Mouse (Mus musculus) c-Kit-positive CD71-positive TER-119-negative erythroid progenitor cells, embryonic 14.5 days (primary cell): ENCODE results near the gene Tmem145.
"Not testable (repeated sequence)": the region's sequence is repeated elsewhere in the genome, so short reads cannot be mapped to it uniquely, and the experiment has no call there.

Experiments used
- DNase-seq: peaks from one replicate; pipeline ENCODE4 v3.0.0-alpha.2; 2013; ENCODE audit warnings: low read depth

Tmem145 gene

DNA sequence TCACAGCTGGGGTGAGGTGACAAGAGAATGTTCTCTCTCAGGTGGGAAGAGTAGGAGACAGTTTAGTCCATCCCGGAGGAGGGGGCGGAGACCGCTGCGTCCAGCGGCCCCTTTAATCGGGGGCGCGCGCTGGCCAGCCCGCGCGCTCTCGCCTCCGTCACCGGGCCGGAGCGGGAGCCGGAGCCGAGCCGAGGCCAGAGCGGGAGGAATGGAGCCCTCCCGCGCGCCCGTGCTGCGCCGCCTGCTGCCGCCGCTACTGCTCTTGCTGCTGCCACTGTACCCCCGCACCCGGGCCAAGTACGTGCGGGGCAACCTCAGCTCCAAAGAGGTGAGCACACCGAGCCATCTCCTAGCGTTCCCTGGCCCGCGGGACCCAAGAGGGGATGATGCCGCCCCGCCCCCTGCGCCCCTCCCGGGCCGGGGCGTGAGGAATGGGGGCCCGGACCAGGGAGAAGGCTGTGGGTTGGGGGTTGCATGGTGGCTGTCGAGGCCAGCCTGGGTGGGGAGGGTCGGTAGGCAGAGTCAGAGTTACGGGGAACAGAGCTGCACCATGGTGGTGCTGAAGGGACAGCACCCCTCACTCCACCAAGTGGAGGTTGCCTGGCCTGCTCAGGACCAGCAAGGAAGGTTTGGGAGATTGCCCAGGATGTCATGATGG, at the start of gene Tmem145:
Gene Tmem145, plus strand, starts transcription at position 151 of the 658 bp plus-strand sequence.
- no peak for DNase-seq

- no peak for DNase-seq
Observed at GRCm38 (mm10) chr7:25261896-25262295, 44.0 kb upstream of the Tmem145 start.

DNA sequence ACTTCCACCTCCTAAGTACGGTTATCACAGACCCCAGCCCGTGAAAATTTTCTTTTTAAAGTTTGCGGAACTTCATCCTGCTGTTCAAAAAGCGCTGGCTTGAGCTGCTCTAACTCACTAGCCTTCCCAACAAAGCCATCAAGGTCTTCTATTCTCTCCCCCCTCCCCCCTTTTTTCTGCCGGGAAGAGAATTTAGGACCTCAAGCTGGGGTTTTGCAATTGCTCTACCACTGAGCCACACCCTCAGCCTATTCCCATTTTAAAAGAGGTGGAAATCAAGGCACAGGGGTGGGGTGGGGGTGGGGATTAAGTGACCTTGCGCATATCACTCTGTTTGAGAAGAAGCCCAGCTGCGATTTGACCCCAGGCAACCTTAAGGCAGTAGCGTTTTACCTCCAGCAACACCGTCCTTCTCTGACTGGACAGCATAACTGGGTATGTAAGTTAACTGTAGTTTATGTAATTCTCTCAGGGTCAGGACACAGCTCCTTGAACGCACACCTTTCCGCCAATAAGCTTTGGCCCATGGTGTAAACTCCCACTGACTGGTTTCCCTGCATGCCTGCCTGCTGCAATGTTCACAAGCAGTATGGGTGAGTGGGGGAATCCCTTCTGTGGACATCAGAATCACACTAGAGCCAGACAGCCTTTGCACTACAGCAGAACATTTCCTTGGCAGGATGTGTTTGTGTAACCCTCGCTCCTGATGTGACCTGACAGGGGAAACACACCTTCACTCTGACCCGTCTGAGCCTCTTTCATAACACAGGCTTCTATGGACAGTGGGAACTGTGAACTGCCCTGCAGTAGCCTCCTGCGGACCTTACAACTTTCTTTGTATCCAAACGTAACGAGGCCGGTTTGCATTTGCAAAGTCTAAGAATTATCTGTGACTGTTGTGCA, 41.7 kb upstream of the Tmem145 start:
- no peak for DNase-seq

GRCm38 (mm10) chr7:25265743-25266142, 40.2 kb upstream of the Tmem145 start:
- DNase-seq, result not testable (repeated sequence)

- DNase-seq, result no peak
Observed at GRCm38 (mm10) chr7:25266180-25266962, 39.5 kb upstream of the Tmem145 start.

- peak; percentile 99 for DNase-seq
Observed at GRCm38 (mm10) chr7:25267301-25267750, 38.6 kb upstream of the Tmem145 start, which contains the start of gene Cic. Gene Cic, plus strand, starts transcription at chr7:25267704.

- DNase-seq, result peak; percentile 99
Observed at GRCm38 (mm10) chr7:25267751-25268463, 38.0 kb upstream of the Tmem145 start.

DNA sequence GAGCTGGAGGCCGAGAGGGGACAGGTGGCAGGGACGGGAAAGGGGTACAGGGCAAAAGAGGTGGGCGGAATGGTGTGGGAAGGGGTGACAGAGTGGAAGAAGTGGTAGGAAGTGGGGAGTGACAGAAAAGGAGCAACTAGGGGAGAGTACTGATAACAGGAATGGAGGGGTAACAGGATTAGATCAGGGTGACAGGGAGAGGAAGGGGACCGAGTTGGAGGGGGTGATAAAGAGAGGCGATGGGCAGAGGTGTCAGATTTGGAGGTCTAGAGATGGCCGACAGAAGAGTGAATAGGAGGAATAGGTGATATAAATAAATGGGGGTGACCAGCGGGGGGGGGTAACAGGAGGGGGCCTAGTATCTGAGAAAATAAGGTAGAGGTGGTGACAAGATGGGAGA, 37.3 kb upstream of the Tmem145 start:
- no peak for DNase-seq

- no peak for DNase-seq
Observed at GRCm38 (mm10) chr7:25269029-25269428, 36.9 kb upstream of the Tmem145 start.

DNA sequence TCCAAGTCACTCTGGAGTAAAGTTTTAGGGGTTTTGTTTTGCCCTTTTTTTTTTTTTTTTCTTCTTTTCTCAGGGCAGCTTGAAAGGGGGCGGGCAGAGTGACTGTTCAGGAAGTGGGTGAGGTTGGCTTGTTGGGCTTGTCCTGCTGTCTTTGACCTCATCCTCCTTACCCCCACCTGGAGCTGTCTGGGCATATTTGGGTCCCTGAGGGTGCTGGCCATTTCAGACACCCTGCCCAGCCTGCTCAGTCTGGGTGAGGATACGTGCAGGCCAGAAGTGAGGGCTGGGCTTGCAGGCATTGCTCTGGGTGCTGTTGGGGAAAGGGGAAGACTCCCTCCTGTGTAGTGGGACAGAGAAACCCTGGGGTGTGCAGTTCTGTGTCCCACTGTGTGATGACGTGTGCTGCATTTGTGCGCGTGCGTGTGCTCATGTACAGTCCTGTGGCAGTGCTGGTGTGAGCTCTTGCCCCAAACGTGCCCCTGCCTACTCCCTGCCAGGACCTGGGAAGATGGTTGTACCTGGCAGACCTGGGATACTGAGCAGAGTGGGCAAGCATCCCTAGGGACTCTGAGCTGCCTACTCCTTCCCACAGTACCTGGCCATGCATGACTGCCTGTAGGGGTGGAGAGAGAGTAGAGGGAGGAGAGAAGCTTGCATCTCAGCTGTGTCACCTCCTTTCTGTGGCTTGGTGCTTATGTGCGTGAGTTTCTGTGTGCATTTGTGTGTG, 36.2 kb upstream of the Tmem145 start:
- no peak for DNase-seq

DNA sequence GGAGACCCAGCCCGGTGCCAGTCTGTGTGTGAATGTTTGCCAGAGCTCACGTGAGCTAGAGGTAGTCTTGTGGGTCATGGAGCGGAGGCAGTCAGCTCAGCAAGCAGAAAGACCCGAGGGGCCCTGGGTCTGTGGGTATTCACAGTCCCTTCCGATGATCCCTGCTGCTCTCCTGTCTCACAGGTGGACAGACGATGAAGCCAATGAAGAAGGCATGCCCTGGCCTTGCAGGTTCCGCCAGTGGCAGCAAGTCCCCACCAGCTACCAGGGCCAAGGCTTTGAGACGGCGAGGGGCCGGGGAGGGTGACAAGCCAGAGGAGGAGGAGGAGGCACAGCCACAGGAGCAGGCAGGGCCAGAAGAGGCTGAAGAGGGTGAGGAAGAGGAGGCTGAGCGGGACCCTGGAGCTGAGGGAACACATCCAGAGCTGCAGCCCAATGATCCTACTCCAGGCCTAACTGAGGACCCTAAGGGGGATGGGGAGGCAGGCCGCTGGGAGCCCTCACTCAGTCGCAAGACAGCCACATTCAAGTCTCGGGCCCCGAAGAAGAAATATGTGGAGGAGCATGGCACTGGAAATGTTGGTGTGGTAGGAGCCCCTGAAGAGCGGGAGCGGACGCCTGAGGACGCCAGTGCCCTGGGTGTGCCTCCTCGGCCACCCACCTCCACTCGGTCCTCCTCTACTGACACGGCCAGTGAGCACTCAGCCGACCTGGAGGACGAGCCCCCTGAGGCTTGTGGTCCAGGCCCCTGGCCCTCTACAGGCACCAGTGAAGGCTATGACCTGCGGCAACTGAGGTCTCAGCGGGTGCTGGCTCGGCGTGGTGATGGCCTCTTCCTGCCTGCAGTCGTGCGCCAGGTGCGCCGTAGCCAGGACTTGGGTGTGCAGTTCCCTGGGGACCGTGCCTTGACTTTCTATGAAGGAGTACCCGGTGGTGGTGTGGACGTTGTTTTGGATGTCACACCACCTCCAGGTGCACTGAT, 35.0 kb upstream of the Tmem145 start:
- DNase-seq, result no peak

GRCm38 (mm10) chr7:25271651-25272444, 34.1 kb upstream of the Tmem145 start:
- no peak for DNase-seq

- no peak for DNase-seq
Observed at GRCm38 (mm10) chr7:25272445-25273258, 33.3 kb upstream of the Tmem145 start.

- DNase-seq, result peak; percentile 72
Observed at GRCm38 (mm10) chr7:25273259-25274241, 32.4 kb upstream of the Tmem145 start.

DNA sequence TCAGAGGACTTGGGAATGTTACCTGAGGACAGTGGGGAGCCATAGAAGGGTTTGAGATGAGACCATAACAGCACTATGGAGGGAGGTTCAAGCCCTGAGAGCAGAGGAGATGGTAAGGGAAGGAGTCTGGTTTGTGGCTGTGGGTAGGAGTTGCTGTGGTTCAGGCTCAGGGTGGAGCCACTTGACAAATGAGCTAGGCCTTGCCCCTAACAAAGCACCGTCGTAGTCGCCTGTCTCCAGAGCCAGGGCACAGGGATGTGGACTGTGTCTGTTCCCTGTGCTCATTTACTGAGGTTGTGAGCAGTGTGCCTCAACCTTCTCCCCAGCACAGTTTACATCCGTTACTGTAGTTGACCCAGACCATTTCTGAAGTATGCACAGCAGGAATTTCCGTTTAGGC, 31.3 kb upstream of the Tmem145 start:
- no peak for DNase-seq

GRCm38 (mm10) chr7:25274996-25275395, 30.9 kb upstream of the Tmem145 start:
- no peak for DNase-seq
